Mouse (Mus musculus) activated CD4-positive, CD25-positive, alpha-beta regulatory T cell, adult 4 months (primary cell): Measurements from ENCODE around the gene Ptpn11. TPM values are rescaled to one million over a fixed set of nuclear protein-coding genes. Genes with fewer than 3 reads are reported as not detected.

Experiments used
- ATAC-seq: one replicate; pipeline ENCODE4 v1.8.0; 2017
- polyA plus RNA-seq, 2 experiments: library from polyadenylated mRNA; unstranded; fragments of 100-300 nt; shearing (Covaris generic); gene quantifications; one replicate each; pipeline ENCODE4 v1.2.1; 2017

The Ptpn11 gene
- polyA plus RNA-seq, 2 experiments from 2014 or later: 6.0 to 9.6 TPM

- ATAC-seq: no peak
Measured at GRCm38 (mm10) chr5:121081754-121082153, 109.4 kb downstream of the Ptpn11 start.

Other genes starting within 250 kb of the Ptpn11 start
- not detected for gene Rph3a, start 181.3 kb downstream of the Ptpn11 start, polyA plus RNA-seq
- 1,000 to 10,000 TPM; 1,893 to 2,041 TPM for gene Rpl6, start 13.1 kb upstream of the Ptpn11 start, polyA plus RNA-seq
- 1 to 10 TPM; 6.4 to 7.0 TPM for gene Hectd4, start 28.8 kb upstream of the Ptpn11 start, polyA plus RNA-seq
- 10 to 100 TPM; 33.7 to 38.3 TPM for gene Trafd1, start 194.2 kb upstream of the Ptpn11 start, polyA plus RNA-seq
- gene Naa25, start 206.5 kb upstream of the Ptpn11 start, polyA plus RNA-seq: 10 to 100 TPM; 27.0 to 30.4 TPM